Mouse (Mus musculus): ENCODE data around the gene Jmjd7.
A peak's percentile ranks its signal among the peaks of the same experiment; 100 is the strongest.

Jmjd7 gene

GRCm38 (mm10) chr2:120012924-120013323 lies 14.4 kb upstream of the Jmjd7 start:
- no peak for DNase-seq

GRCm38 (mm10) chr2:120013831-120014486 lies 13.3 kb upstream of the Jmjd7 start:
- no peak for DNase-seq

- no peak for DNase-seq
Measured at GRCm38 (mm10) chr2:120015882-120016281, 11.4 kb upstream of the Jmjd7 start.

- peak in 1 of 2 experiments; percentile 1 for DNase-seq
Measured at GRCm38 (mm10) chr2:120017599-120017998, 9.7 kb upstream of the Jmjd7 start.

- DNase-seq = no peak
Measured at GRCm38 (mm10) chr2:120024337-120024736, 2.9 kb upstream of the Jmjd7 start.

- DNase-seq = no peak
Measured at GRCm38 (mm10) chr2:120027950-120028331, 658 bp downstream of the Jmjd7 start.

- DNase-seq = no peak
Measured at GRCm38 (mm10) chr2:120030380-120030779, 3.1 kb downstream of the Jmjd7 start.

- DNase-seq = no peak
Measured at GRCm38 (mm10) chr2:120032726-120033467, 5.6 kb downstream of the Jmjd7 start, which contains the start of gene Pla2g4b. Gene Pla2g4b (plus strand): TSS chr2:120033417.

GRCm38 (mm10) chr2:120033726-120034125 lies 6.4 kb downstream of the Jmjd7 start:
- DNase-seq = no peak

- no peak for DNase-seq
Measured at GRCm38 (mm10) chr2:120037744-120038143, 10.5 kb downstream of the Jmjd7 start.

- no peak for DNase-seq
Measured at GRCm38 (mm10) chr2:120040991-120041390, 13.7 kb downstream of the Jmjd7 start.

- DNase-seq = no peak
Measured at GRCm38 (mm10) chr2:120044101-120044603, 16.9 kb downstream of the Jmjd7 start.

GRCm38 (mm10) chr2:120044676-120045075 lies 17.4 kb downstream of the Jmjd7 start:
- DNase-seq = no peak

- DNase-seq = no peak
Measured at GRCm38 (mm10) chr2:120046486-120047310, 19.4 kb downstream of the Jmjd7 start.

GRCm38 (mm10) chr2:120048173-120048572 lies 20.9 kb downstream of the Jmjd7 start:
- DNase-seq = no peak

GRCm38 (mm10) chr2:120049632-120050274 lies 22.5 kb downstream of the Jmjd7 start:
- no peak for DNase-seq

- no peak for DNase-seq
Measured at GRCm38 (mm10) chr2:120051405-120051804, 24.1 kb downstream of the Jmjd7 start.

GRCm38 (mm10) chr2:120054771-120055552 lies 27.7 kb downstream of the Jmjd7 start:
- no peak for DNase-seq

GRCm38 (mm10) chr2:120055923-120056322 lies 28.6 kb downstream of the Jmjd7 start:
- no peak for DNase-seq

- DNase-seq = no peak
Measured at GRCm38 (mm10) chr2:120058818-120059217, 31.5 kb downstream of the Jmjd7 start.

- DNase-seq = no peak
Measured at GRCm38 (mm10) chr2:120059466-120059865, 32.2 kb downstream of the Jmjd7 start.

GRCm38 (mm10) chr2:120060190-120060589 lies 32.9 kb downstream of the Jmjd7 start:
- DNase-seq = no peak

Data from thymus, postnatal 36 days (tissue).